Mouse (Mus musculus): Measurements from ENCODE around the gene Hspa8. TPM values are rescaled to one million over a fixed set of nuclear protein-coding genes. Genes with fewer than 3 reads are reported as not detected.
"Not testable (repeated sequence)": the region's sequence is repeated elsewhere in the genome, so short reads cannot be mapped to it uniquely, and the experiment has no call there.

The Hspa8 gene
- total RNA-seq (2014; fragmentation: Nextera tagmentation): 3,454 and 3,626 TPM in 2 replicates
- total RNA-seq (2017): 5,878 and 7,940 TPM in 2 replicates

- peak; percentile 77 for ATAC-seq (replicated peaks; ENCODE audit: low FRiP score, low TSS enrichment, poor library complexity, severe bottlenecking)
These were observed at the start of gene Hspa8 for GRCm38 (mm10) chr9:40800675-40801612. Gene Hspa8, plus strand, starts transcription at chr9:40800984.

DNA sequence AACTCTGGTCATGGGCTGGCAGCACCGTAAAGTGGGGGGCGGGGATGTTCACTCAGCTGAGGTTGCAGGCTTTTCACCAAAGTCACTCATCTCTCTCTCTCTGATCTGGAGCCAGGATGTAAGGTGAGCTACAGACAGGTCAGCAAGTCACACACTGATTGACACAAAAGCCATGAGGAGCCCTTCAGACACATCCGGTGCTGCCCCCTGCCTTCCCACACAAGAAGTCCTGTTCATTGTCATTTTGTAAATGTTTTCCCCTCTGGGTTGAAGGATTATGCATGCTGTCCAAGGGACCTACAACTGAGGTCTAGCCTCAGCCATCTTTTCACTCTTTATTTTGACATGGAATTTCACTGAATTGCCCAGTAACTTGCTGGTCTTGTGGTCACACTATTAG is 49.0 kb upstream of the Hspa8 start:
- no peak for ATAC-seq (replicated peaks; ENCODE audit: low FRiP score, low TSS enrichment, poor library complexity, severe bottlenecking)

GRCm38 (mm10) chr9:40756401-40756800 is 44.4 kb upstream of the Hspa8 start:
- peak; percentile 74 for ATAC-seq (replicated peaks; ENCODE audit: low FRiP score, low TSS enrichment, poor library complexity, severe bottlenecking)

DNA sequence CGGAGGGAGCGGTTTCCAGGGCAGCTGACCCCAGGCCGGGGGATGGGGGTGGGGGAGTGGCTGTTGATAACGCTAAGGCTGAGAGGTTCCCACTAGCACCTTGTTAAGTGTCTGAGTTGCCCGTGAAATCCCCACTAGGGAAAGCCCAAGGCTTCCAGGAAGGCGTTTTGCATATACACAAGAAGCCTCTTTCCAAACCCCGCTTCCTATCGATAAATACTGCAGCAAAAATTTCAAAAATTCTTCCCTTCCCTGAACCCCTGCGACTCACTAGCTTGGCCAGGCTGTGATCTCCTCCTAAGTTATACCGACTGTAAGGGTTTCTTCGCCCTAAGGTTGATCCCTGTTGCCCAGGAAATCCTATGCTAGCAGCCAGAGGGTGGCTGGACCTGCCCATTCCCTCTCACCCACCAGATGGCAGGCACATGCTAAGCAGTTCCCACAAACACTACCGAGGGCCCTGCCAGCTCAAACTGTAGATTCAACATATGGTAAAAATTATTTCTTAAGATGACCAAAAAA is 43.6 kb upstream of the Hspa8 start:
- ATAC-seq (replicated peaks; ENCODE audit: low FRiP score, low TSS enrichment, poor library complexity, severe bottlenecking): 0 out of 2 replicates have a peak, but pooled peaks have one; percentile 38

DNA sequence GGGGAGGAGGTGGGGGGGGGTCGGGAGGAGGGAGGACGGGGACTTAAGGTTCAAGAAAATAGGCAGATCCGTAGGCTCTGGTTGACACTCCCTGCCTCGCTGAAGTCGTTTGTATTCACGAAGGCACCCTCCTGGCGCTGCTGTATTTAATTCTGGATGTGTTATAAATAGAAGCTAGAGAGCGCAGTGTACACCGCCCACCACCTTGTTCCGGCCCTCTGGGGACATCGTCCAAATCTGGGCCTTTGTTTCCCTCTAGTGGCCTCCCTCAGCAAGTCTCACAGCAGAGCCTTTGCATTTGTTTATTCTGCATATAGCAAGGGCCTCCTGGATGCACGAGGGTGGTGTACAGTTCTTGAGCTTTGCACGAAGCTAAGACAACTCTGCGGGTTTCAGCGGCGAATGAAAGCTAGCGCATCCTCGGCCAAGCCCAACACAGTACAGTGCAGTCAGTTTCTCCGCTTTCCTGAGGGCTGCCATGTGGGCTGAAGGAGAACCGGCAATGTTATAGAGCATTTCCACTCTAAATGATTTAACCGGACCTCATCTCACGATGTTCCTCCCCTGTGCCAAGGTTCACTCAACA is 43.0 kb upstream of the Hspa8 start:
- peak; percentile 96 for ATAC-seq (replicated peaks; ENCODE audit: low FRiP score, low TSS enrichment, poor library complexity, severe bottlenecking)

GRCm38 (mm10) chr9:40762354-40762753 is 38.4 kb upstream of the Hspa8 start:
- no peak for ATAC-seq (replicated peaks; ENCODE audit: low FRiP score, low TSS enrichment, poor library complexity, severe bottlenecking)

DNA sequence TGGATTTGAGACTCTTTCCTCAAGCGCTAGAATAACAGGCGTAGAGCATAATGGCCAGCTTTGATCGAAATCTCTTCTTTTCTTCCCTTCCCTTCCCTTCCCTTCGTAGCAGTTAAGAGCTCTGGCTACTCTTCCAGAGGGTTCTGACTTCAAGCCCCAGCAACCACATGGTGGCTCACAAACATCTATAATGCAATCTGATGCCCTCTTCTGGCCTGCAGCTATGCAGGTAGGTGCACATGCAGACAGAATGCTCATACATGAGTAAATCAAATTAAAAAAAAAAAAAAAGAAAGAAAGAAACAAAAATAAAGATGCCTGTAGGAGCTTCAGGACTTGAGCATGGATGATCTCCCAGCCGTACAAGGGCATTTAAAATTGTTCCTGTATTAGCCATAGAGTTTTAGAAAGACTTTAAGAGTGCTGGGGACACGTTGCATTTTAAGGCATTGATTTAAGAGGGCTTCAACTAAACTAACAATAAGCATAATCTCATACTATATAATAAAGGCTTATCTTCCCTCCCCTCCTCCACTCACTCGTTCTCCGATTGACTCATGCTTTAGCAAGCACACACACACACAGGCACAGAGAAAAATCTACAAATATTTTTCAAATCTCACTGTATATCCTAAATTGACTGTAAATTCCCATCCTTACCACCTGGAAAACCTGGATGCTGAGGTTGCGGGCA is 35.8 kb upstream of the Hspa8 start:
- no peak for ATAC-seq (replicated peaks; ENCODE audit: low FRiP score, low TSS enrichment, poor library complexity, severe bottlenecking)

DNA sequence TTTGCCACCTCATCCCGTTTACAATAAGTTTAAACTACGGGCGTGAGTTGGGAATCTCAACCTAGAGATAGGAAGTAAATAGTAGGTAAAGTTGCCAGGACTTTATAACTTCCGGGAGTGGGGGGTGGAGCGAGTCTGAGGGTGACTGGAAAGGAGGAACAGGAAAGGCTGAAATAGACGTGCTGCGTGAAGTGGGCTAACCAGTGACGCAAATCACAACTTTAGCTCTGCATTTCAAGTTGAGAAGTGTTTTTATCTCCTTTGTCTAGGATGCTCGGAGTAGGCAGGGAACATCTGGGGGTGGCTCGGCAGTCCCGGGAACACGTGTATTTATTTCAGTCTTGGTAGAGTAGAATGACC is 35.2 kb upstream of the Hspa8 start:
- ATAC-seq (replicated peaks; ENCODE audit: low FRiP score, low TSS enrichment, poor library complexity, severe bottlenecking): no peak

DNA sequence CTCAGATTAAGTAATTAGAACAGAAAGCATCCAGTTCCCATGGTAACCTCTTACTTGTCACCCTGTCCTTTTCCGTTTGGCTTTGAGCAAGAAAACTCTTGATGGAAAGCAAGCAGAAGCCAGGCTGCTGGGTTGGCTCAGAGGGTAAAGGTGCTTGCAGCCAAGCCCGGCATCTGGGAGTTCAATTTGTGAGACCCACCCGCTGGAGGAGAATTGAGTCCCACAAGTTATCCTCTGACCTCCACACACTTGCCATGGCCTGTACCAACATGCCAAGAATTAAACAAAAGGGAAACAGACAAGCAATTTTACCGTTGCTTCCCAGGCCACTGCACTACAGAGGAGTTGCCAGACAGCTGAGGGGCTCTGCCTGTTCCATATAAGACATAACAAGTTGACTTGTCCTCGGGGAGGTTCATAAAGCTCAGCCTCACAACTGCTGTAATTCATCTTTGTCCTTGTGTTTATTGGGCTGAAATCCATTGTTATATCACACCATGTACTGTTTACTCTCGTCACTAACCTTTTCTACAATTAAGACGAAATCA is 34.7 kb upstream of the Hspa8 start:
- no peak for ATAC-seq (replicated peaks; ENCODE audit: low FRiP score, low TSS enrichment, poor library complexity, severe bottlenecking)

DNA sequence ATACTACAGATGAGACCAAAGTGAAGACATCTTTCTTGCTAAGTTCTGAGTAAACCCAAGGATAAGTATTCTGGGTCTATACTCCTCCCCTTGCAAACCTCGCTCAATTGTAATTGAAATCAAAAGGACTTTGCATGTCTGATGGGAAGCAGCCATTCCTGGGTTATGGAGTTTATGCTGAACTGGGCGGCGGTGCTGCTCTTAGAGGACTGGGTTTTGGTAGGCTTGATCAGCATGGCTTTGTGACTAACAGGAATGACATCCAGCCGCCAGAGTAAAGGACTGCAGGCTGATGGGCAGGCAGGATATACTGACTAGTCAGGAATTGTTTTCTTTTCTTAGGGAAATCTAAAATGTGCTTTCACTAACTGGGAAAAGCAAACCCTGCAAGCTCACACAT is 32.8 kb upstream of the Hspa8 start:
- no peak for ATAC-seq (replicated peaks; ENCODE audit: low FRiP score, low TSS enrichment, poor library complexity, severe bottlenecking)

- no peak for ATAC-seq (replicated peaks; ENCODE audit: low FRiP score, low TSS enrichment, poor library complexity, severe bottlenecking)
These were observed 28.5 kb upstream of the Hspa8 start for GRCm38 (mm10) chr9:40772246-40772645.

DNA sequence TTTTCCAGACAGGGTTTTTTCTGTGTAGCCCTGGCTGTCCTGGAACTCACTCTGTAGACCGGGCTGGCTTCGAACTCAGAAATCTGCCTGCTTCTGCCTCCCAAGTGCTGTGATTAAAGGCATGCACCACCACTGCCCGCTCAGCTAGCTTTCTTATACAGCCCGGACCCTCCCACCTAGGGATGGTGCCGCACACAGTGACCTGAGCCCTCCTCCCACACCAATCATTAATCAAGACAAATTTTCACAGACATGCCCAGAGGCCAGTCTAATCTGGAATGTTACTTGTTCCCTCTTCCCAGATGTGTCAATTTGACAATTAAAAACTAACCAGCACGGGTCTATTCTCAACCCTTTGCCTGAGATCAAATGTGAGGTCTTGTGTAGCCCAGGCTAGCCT is 27.6 kb upstream of the Hspa8 start:
- ATAC-seq (replicated peaks; ENCODE audit: low FRiP score, low TSS enrichment, poor library complexity, severe bottlenecking): not testable (repeated sequence)

GRCm38 (mm10) chr9:40773869-40774268 is 26.9 kb upstream of the Hspa8 start:
- no peak for ATAC-seq (replicated peaks; ENCODE audit: low FRiP score, low TSS enrichment, poor library complexity, severe bottlenecking)

DNA sequence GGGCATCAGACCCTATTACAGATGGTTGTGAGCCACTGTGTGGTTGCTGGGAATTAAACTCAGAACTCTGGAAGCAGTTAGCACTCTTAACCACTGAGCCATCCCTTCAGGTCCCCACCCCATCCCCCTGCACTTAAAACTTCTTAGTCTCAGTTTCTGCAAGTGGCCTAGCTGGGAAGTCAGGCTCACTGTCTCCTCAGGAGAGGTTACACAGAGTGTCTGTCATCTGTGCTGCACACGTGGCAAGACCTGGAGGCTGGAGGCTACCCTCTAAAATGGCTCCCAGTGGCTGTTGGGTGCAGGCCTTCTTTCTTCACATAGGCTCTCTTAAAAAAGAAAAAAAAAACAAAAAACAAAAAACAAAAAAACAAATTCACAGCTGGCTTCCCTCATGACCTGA is 24.7 kb upstream of the Hspa8 start:
- ATAC-seq (replicated peaks; ENCODE audit: low FRiP score, low TSS enrichment, poor library complexity, severe bottlenecking): no peak

DNA sequence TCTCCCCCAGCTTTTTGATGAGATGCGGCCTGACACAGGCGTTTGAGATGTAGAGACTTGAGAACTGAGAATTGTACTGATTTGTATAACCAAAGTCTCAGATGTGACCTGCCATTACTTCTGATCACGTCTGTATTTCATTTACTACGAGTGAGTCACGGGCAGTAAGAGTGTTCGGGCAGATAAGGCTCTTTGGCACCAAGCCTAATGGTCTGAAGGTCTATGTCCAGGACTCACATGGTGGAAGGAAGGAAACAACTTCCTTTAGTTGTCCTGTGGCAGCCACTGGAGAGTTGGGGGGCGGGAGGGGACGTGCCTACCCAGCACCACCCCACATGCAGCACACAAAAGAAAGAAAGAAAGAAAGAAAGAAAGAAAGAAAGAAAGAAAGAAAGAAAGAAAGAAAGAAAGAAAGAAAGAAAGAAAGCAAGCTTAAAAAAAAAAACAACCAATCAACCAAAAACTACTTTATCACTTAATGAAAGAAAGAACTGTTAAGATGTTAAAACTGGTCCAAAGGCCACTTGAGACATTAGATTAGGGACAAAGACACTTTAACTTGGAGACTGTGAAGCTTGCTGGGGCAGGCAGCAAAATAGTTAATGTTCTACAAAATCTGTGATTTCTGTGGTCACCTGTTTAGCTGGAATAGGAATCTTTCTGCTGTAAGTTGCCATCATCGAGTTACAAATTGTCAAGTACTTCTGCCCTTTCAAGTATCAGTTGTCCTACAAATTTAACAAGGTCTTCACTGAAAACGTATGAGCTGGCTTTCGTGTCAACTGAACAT is 24.1 kb upstream of the Hspa8 start:
- ATAC-seq (replicated peaks; ENCODE audit: low FRiP score, low TSS enrichment, poor library complexity, severe bottlenecking): no peak

DNA sequence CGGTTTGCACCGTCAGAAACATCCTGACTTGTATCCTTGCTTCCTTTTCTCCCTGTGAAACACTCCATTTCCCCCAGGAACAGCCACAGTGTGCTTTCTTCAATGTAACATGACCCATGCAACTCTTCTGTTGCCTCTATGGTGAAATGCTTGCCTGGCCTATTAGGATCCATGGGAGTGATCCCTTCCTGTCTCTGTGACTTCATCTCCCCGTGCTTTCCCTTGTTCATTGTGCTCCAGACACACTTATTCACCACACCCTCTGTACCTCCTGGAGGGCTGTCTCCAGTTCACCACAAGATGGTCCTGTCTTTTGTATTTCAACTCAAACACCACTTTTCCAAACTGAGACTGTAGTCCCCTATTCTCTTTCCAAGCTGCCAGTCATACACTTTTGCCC is 20.7 kb upstream of the Hspa8 start:
- no peak for ATAC-seq (replicated peaks; ENCODE audit: low FRiP score, low TSS enrichment, poor library complexity, severe bottlenecking)

DNA sequence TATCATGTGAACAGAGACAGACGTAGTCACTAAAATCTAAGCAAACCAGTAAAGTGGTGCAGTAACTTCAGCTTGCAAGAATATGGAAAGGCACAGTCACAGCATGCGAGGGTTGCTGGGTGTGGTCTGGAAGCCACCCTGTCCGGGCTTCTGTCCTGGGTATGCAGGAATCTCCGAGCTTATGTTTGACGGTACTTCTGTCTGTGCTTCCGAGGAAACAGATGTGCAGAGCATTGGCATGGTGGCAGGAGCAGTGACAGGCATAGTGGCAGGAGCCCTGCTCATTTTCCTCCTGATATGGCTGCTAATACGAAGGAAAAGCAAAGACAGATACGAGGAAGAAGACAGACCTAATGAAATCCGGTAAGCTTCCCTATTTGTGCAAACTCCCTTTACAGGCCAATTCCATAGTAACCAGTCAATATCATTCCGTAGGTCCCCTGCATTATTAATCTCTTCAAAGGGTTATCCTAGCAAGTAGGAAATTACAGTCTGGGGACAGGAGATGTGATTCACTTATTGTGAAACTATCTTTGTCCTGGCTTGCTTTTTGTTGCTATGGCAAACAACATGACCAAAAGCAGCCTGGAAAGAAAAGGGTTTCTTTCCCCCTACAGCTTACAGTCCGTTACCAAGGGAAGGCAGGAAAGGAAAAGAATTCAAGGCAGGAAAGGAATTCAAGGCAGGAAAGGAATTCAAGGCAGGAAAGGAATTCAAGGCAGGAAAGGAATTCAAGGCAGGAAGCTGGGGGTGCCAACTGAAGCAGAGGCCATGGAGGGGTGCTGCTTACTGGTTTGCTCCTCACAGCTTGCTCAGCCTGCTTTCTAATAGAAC is 19.7 kb upstream of the Hspa8 start:
- no peak for ATAC-seq (replicated peaks; ENCODE audit: low FRiP score, low TSS enrichment, poor library complexity, severe bottlenecking)

Data from megakaryocyte-erythroid progenitor cell, adult 5-6 weeks (primary cell).